Mouse (Mus musculus): Measurements from ENCODE around the gene 4930535I16Rik. TPM values are rescaled to one million over a fixed set of nuclear protein-coding genes. Genes with fewer than 3 reads are reported as not detected.
"Not testable (repeated sequence)": the region's sequence is repeated elsewhere in the genome, so short reads cannot be mapped to it uniquely, and the experiment has no call there.

Gene 4930535I16Rik
- total RNA-seq (2015; ENCODE audit: low replicate concordance), result not detected in 2 replicates
- not detected in 2 replicates for total RNA-seq (2017; ENCODE audit: low replicate concordance)

DNA sequence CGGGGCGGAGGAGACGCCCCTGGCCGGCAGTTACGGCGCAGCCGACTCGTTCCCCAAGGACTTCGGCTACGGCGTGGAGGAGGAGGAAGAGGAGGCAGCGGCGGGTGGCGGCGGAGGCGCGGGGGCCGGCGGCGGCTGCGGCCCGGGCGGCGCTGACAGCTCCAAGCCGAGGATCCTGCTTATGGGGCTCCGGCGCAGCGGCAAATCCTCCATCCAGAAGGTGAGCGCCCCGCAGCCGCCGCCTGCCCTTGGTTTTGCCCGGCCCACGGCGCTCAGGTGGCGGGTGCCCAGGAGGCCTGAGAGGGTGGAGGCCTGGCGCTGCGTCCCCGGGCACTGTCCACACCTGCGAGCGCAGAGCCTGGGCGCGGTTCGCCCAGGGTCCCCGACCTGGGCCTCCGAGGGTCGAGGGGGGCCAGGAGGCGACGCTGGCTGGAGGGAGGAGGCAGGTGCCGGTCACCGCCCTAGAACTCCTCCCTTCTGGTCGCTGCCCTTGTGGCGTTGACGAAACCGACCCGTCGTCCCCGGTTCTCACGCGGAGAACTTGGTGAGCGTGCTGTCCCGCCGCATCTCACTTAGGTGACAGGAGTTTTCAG is at the start of gene 4930535I16Rik:
4930535I16Rik (minus strand) TSS at position 475 of the 593 bp plus-strand sequence.
- peak; percentile 68 for ATAC-seq (replicated peaks; ENCODE audit: low FRiP score, poor library complexity, severe bottlenecking)

DNA sequence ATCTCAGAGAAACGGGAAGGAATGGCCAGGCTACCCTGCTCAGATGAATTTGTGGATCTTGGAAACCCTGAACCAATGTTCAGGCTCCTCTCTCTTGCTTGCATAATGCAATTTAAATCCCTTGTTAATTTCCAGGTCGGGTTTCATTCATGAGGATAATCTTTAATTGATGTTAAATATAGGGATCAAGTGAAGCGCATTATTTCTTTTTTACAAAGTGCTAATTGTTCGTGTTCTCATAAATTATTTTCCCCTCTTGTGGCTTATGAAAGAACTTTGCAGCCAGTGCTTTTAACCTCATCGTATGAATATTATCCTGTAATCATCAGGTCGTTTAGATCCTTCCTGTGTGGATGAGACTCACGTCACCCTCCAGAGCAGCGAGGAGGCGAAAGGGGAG is 44.9 kb upstream of the 4930535I16Rik start:
- ATAC-seq (replicated peaks; ENCODE audit: low FRiP score, poor library complexity, severe bottlenecking), result no peak

DNA sequence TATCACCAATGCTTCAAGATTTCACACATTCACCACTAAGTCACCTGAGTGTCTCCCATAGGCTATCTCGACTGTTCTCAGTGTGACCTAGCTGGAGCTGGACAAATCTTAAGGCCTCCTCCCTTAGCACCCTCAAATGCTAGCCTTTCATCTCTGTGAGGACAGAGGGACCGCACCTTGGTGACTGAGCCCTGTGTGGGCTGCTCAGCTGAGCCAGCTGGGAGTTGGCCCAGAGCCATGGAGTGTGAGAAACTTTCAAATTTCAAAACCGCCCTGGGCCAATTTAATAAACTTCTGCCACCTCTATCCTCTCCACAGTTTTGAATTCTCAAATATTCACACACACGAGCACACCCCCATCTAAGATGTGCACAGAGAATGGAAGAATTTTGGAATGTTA is 43.1 kb upstream of the 4930535I16Rik start:
- ATAC-seq (replicated peaks; ENCODE audit: low FRiP score, poor library complexity, severe bottlenecking), result no peak

DNA sequence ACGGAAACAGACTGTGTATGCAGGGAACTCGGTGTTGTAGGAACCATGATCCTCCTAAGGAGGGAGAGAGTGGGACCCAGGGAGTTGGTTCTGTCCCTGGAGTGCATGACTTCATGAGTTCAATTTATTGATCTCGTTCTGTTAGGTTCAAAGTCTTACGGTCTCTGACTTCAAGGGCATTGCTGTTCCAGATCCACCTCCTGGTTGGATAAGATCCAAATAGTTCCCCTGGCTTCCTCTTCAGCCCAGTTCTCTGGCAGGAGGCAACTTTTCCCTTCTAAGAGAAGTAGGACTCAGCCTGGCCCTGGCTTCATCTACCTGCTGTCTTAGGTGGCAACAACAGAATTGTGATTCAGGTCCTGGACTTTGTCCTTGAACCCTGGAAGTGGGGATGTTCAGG is 40.1 kb upstream of the 4930535I16Rik start:
- no peak for ATAC-seq (replicated peaks; ENCODE audit: low FRiP score, poor library complexity, severe bottlenecking)

DNA sequence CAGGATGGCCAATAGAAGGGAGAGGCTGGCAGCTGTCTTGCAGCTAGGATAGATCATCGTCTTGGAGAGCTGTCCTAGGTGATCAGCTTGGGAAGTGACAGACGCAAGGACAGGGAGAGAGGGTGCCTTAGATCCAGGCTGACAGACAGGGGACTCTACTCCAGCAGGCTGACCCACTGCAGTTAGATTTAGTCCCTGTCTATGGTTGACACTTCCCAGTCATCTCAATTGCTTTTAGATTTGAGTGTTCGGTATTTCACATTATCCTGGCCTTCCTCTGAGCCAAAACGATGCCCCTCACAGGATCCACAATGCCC is 39.6 kb upstream of the 4930535I16Rik start:
- ATAC-seq (replicated peaks; ENCODE audit: low FRiP score, poor library complexity, severe bottlenecking), result no peak

DNA sequence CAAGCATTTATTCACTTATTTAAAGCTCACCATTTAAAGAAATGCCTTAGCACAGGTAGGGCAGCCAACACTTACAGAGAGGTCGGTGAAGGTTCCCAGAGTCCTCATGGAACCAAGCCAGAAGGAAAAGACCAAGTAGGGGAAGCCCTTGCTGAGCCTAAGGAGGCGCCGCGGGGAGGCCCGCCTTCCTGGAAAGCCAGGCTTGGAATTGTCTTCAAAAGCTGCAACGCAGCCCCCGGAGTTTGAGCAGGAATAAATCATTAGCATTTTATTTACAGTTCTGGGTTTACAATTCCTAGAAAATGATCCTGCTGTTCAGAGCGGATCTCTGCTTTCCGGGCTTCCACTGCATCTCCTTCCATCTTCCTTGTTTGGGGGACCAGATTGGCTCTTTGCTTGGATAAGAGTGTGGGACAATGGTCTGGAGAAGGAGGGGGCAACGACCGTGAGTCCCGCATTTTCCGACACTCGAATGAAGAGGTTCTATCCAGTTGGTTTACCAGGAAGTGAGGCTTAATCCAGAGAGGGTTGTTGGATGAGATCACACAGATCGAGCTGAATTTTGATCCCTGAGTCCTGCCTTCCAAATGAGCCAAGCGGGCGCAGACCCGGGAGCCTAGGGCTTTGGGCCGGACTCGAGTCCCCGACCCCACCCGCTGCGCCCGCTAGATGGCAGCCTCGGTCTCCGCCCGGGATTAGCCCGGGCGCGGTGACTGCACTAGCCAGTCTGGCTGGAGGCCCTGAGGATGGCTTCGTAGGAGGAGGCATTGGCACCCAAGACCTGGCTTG is 39.1 kb upstream of the 4930535I16Rik start:
- ATAC-seq (replicated peaks; ENCODE audit: low FRiP score, poor library complexity, severe bottlenecking), result peak; percentile 61; the same call in 1 of the 2 replicates

DNA sequence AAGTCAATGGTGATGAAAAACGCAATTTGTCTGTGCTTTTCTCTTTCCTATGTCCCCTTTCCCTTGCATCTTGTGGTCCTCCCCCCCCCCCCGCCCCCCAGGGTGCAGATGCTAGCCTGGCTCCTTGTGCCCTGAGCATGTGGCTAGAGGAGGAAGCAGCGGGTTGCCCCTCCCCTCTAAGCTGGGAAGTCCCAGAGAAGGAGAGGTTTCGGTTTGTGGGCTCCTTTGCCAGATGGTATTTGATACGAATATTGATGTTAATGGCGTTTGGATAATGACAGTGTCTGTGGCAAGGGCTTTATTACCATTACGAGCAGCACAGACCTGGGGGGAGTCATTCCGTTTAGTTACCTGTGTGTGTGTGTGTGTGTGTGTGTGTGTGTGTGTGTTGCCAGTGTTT is 34.2 kb upstream of the 4930535I16Rik start:
- ATAC-seq (replicated peaks; ENCODE audit: low FRiP score, poor library complexity, severe bottlenecking), result no peak

DNA sequence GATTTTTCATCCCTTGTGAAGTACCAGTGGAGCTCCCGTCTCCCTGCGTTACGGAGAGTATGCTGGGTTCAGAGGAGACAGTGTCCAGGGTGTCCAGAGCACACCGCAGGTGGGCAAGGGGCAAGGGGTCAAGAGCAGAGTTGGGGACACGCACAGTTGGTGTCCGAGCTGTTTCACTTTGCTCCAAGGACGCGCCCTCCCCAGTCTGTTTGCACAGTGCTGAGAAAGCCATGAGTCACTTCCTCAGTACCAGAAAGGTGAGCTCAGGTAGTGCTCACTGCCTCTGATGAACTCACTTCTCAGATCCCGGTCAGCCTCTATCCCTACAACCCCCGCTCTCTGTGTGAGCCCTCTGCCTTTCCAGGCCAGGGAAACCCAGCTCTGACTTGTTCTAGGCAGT is 31.8 kb upstream of the 4930535I16Rik start:
- no peak for ATAC-seq (replicated peaks; ENCODE audit: low FRiP score, poor library complexity, severe bottlenecking)

DNA sequence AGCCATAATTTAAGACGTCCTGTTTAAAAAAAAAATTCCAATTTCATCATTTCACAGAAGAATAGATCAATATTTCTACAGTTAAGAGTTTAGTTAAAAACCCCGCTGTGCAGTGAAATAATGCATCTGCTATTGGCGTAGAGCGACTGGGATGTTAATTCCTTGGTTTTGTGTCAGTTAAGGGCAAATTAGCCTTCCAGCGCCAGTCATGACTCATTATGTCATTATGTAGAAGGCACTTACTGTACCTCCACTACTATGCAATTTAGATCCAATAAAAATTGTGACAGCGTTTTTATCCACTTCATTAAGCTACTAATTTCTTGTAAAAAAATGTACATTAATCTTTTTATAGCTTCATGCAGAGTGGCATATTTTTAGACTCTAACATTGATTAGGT is 31.1 kb upstream of the 4930535I16Rik start:
- no peak for ATAC-seq (replicated peaks; ENCODE audit: low FRiP score, poor library complexity, severe bottlenecking)

DNA sequence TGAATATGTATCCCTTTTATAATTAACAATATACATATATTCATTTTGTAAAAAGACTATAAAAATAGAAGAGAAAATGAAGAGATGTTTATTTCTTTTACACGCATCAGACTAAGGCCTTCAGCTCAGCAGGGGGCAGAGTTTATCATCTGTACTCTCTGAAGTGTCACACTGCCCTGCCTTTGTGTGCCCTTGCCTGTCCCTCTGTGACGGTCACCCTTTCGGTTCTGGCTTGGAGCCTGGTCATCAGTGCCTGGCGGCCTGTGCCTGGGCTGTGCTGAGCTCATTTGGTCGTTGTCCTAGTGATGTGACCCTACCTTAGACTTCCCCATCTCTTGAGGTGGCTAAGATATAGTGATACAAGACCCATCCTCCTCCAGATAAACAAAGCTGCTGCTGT is 29.3 kb upstream of the 4930535I16Rik start:
- ATAC-seq (replicated peaks; ENCODE audit: low FRiP score, poor library complexity, severe bottlenecking), result no peak

DNA sequence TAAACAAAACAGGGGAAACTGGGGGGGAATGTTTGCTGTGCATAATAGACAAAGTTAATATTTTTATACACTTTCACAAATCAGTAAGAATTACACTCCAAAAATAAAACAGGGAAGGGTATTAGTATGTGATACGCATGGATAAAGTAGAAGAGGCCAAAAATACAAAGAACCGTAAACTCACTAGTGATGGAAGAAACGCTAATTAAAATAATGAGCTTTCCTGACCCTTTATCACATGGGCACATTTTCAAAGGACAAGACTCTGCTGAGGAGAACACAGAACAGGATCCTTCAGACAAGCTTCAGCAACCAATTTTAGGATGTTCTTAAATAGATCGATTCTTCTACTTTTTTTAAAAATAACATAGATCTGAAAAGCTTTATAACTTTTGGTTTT is 28.9 kb upstream of the 4930535I16Rik start:
- ATAC-seq (replicated peaks; ENCODE audit: low FRiP score, poor library complexity, severe bottlenecking), result no peak

DNA sequence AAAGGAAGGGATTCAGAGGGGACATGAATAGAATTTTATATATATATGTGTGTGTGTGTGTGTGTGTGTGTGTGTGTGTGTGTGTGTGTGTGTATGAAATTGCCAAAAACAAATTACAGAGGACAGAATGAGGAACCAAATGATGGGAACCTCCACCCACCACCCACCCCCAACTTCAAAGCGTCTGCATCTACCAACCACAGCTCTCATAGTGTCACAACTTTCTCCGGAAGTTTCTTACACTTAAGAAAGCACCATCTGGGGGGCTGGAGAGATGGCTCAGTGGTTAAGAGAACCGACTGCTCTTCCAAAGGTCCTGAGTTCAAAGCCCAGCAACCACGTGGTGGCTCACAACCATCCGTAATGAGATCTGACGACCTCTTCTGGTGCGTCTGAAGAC is 23.1 kb upstream of the 4930535I16Rik start:
- not testable (repeated sequence) for ATAC-seq (replicated peaks; ENCODE audit: low FRiP score, poor library complexity, severe bottlenecking)

DNA sequence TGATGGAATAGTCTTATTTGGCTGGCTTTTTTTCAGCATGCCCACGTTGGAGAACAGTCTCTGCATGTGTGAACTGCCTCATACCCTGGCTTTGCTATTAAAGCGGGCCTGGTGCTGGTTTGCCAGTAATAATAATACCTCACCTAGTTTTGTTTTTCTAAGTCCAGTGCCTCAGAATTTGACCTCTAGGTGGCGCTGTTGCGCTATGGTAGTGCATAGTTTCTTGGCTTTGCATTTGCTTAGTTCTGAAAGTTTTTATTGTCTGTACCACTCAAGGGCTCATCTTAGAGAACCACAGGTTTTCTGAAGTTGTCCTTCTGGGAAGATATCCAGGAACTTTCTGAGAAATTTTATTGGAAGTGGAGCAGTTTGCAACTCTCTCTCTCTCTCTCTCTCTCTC is 22.0 kb upstream of the 4930535I16Rik start:
- ATAC-seq (replicated peaks; ENCODE audit: low FRiP score, poor library complexity, severe bottlenecking), result peak; percentile 49; the same call in 1 of the 2 replicates

DNA sequence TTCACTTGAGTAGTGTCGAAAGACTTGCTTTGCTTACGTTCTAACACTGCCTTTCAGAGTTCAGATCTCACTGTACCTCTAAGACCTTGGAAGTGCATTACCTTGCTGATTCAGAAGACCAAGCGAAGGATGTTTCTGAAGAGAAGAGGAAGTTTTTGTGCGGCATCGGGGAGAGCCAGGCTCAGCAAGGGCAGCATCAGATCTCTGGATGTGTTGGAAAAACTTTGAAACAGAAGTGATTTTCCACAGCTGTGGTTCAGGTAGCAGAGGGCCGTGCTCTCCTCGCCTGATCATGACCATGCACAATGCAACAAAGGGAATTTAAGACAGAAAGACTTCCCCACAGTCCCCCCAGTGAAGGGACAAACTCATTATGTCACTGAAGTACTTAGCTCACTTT is 18.2 kb upstream of the 4930535I16Rik start:
- no peak for ATAC-seq (replicated peaks; ENCODE audit: low FRiP score, poor library complexity, severe bottlenecking)

DNA sequence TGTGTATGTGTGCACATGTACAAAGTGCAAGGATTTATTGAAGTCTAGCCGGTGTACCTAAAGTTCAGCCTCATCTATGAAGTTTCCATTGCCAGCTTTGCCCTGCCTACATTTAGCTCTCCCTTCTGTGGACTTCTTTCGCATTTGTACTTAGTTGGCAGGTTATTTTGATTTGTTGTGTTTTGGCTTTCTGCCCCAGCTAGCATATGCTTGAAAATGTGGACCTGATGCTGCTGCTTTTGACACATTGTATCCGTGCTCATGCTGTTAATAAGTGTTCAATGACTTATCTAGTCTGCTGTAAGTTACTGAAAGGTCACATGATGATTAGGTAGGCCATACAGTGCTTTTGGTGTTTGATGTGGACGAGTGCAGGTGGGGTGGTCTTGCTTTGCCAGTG is 16.5 kb upstream of the 4930535I16Rik start:
- ATAC-seq (replicated peaks; ENCODE audit: low FRiP score, poor library complexity, severe bottlenecking), result no peak

DNA sequence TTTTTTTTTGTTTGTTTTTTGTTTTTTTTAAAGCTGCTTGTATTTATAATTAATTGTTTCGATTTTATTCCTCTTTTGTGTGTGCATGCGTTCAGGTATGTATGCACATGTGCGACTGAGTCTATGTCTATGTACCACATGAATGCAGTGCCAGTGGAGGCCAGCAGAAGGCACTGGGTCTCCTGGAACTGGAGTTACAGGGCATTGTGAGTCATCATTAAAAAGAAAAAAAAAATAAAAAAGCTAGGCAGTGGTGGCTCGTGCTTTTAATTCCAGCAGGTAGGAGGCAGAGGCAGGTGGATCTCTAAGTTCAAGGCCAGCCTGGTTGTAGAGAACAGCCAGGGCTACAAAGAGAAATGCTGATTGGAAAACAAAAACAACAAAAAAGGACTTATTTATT is 12.2 kb upstream of the 4930535I16Rik start:
- ATAC-seq (replicated peaks; ENCODE audit: low FRiP score, poor library complexity, severe bottlenecking), result no peak

DNA sequence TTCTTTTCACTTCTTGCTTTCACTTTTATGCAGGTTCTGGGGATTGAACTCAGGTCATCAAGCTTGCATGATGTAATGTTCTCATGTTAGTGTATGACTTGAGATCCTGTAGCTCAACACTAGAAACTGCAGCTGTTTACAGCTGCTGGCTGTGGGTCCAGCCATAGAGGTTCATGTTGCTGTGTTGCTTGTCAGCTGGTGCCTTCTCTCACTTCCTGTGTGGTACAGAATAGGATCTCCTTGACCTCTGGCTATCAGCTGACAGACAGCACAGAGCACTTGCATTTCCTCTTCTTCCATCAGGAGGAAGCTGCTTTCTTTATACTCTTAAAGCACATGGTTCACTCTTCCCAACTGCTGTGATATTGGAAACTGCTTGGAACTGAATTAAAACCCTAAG is 10.1 kb upstream of the 4930535I16Rik start:
- no peak for ATAC-seq (replicated peaks; ENCODE audit: low FRiP score, poor library complexity, severe bottlenecking)

DNA sequence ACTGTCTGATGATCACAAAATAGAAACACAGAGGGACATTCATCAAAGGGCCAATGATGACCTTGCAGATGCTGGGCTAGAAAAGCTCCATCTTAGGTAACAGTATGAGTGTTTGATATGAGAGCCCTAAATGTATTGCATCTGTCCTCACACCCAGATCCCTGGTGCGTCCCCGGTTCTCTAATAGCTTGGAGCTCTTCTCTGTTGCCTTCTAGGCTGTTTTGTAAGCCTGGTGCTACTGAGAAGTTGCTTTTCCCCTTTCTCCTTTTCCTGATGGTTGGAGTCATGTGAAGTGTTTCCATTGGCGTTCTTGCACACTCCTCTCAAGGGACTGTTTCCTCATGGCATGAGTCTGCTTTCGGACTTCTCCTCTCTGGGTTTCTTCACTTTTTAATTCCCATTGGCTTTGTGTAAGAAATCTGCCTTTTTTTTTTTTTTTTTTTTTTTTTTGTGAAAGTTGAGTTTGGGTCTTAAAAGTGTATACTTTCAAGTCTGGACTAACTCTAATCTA is 3.3 kb upstream of the 4930535I16Rik start:
- no peak for ATAC-seq (replicated peaks; ENCODE audit: low FRiP score, poor library complexity, severe bottlenecking)

DNA sequence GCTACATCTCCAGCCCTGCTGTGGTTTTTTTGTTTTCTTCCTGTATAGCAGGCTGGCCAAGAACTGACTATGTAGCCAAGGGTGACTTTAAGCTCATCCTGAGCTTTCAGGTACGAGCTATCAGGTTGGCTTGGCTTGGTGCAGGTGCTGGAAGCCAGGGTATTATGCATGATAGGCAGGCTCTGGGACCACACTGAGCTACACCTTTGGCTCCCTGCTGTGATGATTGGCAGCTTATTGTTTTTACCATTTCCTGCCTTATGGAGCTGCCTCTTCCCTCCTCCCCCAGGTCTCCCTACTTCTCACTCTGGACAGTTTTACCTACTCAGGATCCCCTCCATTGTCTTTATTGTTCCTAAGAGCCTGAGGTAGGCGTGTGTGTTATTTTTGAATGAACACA is 1.0 kb upstream of the 4930535I16Rik start:
- ATAC-seq (replicated peaks; ENCODE audit: low FRiP score, poor library complexity, severe bottlenecking), result no peak

DNA sequence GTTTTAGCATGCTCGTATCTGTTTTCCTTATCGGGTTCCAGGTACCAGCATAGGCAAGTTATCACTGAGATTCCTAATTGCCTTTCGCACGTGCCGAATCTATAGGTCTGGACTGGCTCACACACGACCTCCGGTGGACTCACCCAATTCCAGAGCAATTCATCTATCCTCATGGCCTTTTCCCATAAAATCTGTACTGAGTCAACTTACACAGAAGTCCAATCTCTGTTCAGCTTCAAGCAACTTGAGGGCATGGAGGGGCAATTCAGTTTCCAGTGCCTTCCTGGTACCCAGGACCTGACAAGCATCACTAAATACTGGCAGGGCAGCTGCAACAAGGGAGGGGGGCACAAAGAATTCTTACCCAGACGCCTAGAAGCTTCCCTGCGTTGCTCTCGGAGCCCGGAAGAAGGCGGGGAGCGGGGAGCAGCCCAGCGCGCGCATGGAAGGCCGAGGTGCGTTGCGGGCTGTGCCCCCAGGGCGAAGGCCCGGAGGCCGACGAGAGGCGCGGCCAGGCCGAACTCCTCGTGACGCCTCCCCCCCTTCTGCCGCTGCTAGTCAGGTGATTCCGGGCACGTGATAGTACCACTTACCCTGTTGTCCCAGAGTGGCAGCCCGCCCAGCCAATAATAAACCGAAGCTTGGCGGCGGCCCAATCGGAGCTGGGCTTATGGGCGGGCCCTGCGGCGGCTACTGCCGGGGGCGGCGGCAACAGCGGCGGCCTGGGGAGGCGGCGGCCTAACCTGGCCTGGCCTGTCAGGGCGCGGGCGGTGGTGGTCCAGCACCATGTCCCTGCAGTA is 874 bp downstream of the 4930535I16Rik start, which contains the start of gene Rragc:
Rragc (plus strand) TSS at position 699 of the 800 bp plus-strand sequence.
- ATAC-seq (replicated peaks; ENCODE audit: low FRiP score, poor library complexity, severe bottlenecking), result peak; percentile 98
